Mouse (Mus musculus) midbrain, postnatal 0 days (tissue): ENCODE measurements at regions not wholly inside any gene's neighbourhood (a gene's known extent, or its start where the extent isn't known, plus 50 kb on each side); places are given as distances from the start of the nearest gene placed in this dataset.

ENCODE experiments used
- ATAC-seq: fragments of 200-750 bp; cut with Nextera tagmentation; 2 replicates; pipeline ENCODE4 v1.8.0; 2017; ENCODE audit warnings: moderate number of reproducible peaks, mild to moderate bottlenecking, moderate TSS enrichment, moderate library complexity; ENCODE audit not compliant: low FRiP score
- DNase-seq: peaks from one replicate; pipeline ENCODE4 v3.0.0-alpha.2; 2015; ENCODE audit warnings: low spot score
- H3K27ac ChIP-seq: fragments of 300-500 bp; sonication (generic); 2 replicates; pipeline ENCODE4 v1.5.1; 2014; ENCODE audit warnings: low read depth, mild to moderate bottlenecking, low read length, mixed read lengths
- H3K27me3 ChIP-seq: fragments of 300-500 bp; sonication (generic); 2 replicates; pipeline ENCODE4 v1.6.1; 2014; ENCODE audit warnings: low read length, control low read depth, mixed read lengths; ENCODE audit not compliant: insufficient read depth
- H3K36me3 ChIP-seq: fragments of 300-500 bp; sonication (generic); 2 replicates; pipeline ENCODE4 v1.6.1; 2014; ENCODE audit warnings: low read length, control low read depth, mixed read lengths; ENCODE audit not compliant: insufficient read depth
- H3K4me1 ChIP-seq: fragments of 300-500 bp; sonication (generic); 2 replicates; pipeline ENCODE4 v1.6.1; 2014; ENCODE audit warnings: mild to moderate bottlenecking, control low read depth, antibody characterized with exemption, low read length, mixed read lengths; ENCODE audit not compliant: insufficient read depth
- H3K4me2 ChIP-seq: fragments of 300-500 bp; sonication (generic); 2 replicates; pipeline ENCODE4 v1.6.1; 2014; ENCODE audit warnings: low read depth, mild to moderate bottlenecking, low read length, mixed read lengths; ENCODE audit not compliant: poor library complexity, severe bottlenecking
- H3K4me3 ChIP-seq: fragments of 300-500 bp; sonication (generic); 2 replicates; pipeline ENCODE4 v1.5.1; 2014; ENCODE audit warnings: low read depth, mild to moderate bottlenecking, low read length, moderate library complexity
- H3K9ac ChIP-seq: fragments of 300-500 bp; sonication (generic); replicated peaks from 2 replicates; pipeline ENCODE4 v1.6.1; 2014; ENCODE audit warnings: mild to moderate bottlenecking, low read length, moderate library complexity, mixed read lengths; ENCODE audit not compliant: poor library complexity, severe bottlenecking
- H3K9me3 ChIP-seq: fragments of 300-500 bp; sonication (generic); 2 replicates; pipeline ENCODE4 v1.6.1; 2016; ENCODE audit warnings: low read length, control low read depth
- CTCF ChIP-seq: IDR thresholded peaks from 2 replicates; pipeline ENCODE4 v1.5.1; 2016; ENCODE audit warnings: antibody characterized with exemption, mild to moderate bottlenecking
- WGBS: fragments of 180-500 bp; shearing (Covaris S2); extraction: QIAGEN DNeasy Blood & Tissue Kit; methylation state at CpG from one replicate; pipeline ENCODE4 v1.1.7; 2014; 5-methylcytosine and 5-hydroxymethylcytosine counted together

DNA sequence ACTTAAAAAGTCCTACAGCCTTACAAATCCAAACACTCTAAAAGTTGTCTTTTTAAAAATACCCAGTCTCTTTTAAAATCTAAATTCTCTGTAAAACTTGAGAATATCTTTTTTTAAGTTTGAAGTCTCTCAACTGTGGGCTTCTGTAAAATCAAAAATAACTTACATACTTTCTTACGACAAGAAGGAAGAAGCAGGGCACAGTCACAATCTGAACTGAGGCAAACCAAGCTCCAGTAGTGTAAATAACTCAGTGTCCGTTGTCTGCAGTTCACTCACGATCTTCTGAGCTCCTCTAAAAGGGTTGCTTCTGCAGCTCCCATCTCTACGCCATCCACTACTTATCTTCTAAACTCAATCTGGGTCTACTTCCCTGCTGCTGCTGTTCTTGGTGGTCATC, 512.5 kb downstream of the Pdcd6ip start:
- Histone ChIP-seq H3K4me3 (no peak overlapping the region), H3K36me3 (no peaks in the 10 kb centered on the region), H3K4me2 (no peak overlapping the region), H3K27ac (no peak overlapping the region), H3K9me3 (no peaks in the 10 kb centered on the region), H3K27me3 (no peaks in the 10 kb centered on the region), H3K4me1 (no peaks in the 10 kb centered on the region), H3K9ac (no peak overlapping the region)
- 91% methylated on average over 4 of the region's 4 CpGs for WGBS
- ATAC-seq (no peak), DNase-seq (no peak)
- no peak for TF ChIP-seq CTCF

DNA sequence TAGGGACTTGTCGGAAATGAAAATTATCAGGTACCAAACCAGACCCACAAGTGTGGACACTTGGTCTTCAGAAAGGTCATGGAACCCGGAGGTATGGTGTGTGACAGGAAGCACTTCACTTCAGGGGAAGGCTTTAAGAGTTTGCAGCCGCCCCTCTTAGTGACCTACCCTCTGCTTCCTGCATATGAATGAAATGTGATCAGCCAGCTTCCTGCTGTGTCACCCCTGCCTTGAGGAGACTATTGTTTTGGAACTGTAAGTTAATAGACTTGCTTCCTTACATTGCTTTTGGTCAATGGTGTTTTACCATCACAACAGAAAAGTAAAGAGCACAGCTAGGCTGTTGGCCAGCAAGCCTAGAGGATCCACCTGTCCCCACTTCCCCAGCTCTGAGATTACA, 515.3 kb downstream of the Pdcd6ip start:
- no peaks in the 10 kb centered on the region for H3K36me3 ChIP-seq
- 65% methylated on average over 3 of the region's 3 CpGs for WGBS
- DNase-seq (no peak), ATAC-seq (no peak)
- no peaks in the 10 kb centered on the region for H3K9me3 ChIP-seq
- H3K4me2 ChIP-seq: no peak overlapping the region
- H3K27me3 ChIP-seq: no peaks in the 10 kb centered on the region
- no peak overlapping the region for H3K9ac ChIP-seq
- TF ChIP-seq CTCF: no peak
- no peak overlapping the region for H3K4me3 ChIP-seq
- no peak overlapping the region for H3K27ac ChIP-seq
- no peaks in the 10 kb centered on the region for H3K4me1 ChIP-seq

DNA sequence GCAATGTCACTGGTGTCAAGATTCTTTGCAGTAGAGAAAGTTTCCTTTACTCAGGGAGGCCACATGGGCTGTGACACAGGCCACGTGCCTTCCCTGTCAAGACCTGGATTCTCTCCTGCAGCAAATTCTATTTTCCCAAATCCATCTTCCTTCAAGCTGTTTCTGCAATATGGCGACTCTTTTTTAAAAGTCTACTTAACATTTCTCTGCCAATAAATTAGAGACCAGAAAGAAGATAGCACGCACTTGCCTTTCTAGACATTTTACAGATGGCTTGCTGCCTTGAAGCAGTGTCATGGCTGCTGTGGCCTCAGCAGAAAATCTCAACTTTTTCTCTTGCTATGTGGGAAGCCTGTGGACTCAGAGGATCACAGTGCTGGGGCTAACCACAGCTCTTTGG, 516.9 kb downstream of the Pdcd6ip start:
- DNase-seq (no peak), ATAC-seq (no peak)
- H3K27me3 ChIP-seq: no peaks in the 10 kb centered on the region
- no peaks in the 10 kb centered on the region for H3K36me3 ChIP-seq
- no peak for TF ChIP-seq CTCF
- no peak overlapping the region for H3K27ac ChIP-seq
- H3K4me2 ChIP-seq: no peak overlapping the region
- 88% methylated on average over 3 of the region's 3 CpGs for WGBS
- H3K4me3 ChIP-seq: no peak overlapping the region
- no peak overlapping the region for H3K9ac ChIP-seq
- H3K9me3 ChIP-seq: no peaks in the 10 kb centered on the region
- H3K4me1 ChIP-seq: no peaks in the 10 kb centered on the region

DNA sequence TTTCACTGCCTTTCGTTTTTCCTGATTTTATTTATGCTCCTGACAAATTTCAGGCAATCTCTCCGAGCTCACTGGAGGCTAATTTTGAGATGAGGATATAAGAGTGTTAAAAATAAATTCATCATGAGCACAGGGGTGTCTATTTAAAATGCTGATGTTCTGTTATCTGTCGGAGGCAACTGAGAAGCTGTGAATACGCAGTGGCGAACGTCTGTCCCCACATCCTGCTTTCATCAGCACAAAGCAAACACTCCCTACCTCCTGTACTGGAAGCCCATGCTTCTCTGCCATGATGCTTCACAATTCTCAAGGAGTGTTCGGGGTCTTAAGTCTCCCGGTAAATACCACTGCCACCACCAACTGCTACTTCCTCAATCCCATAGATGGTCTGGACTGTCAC, 526.9 kb downstream of the Pdcd6ip start:
- Histone ChIP-seq H3K4me2 (no peak overlapping the region), H3K27me3 (no peaks in the 10 kb centered on the region), H3K27ac (no peak overlapping the region), H3K4me1 (no peaks in the 10 kb centered on the region), H3K9me3 (no peaks in the 10 kb centered on the region), H3K36me3 (no peaks in the 10 kb centered on the region), H3K9ac (no peak overlapping the region), H3K4me3 (no peak overlapping the region)
- TF ChIP-seq CTCF: no peak
- WGBS: 70% methylated on average over 8 of the region's 8 CpGs
- ATAC-seq (no peak), DNase-seq (no peak)

DNA sequence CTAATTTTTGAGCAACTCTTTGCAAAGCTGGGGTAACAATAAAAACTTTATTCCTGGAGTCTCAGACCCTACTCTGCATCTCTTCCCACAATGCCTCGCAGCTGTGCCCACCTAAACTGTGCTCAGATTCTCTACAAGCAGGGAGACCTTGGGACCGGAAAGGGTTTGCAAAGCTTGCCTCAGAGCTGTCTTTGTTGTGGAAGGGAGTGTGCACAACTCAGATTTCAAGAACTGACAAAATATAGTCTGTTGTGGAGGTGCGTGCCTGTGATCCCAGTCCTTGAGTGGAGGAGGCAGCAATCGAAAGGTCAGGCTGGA, 530.2 kb downstream of the Pdcd6ip start:
- no peak for DNase-seq
- H3K9ac ChIP-seq: no peak overlapping the region
- WGBS: 84% methylated on average over 4 of the region's 4 CpGs
- H3K27me3 ChIP-seq: no peaks in the 10 kb centered on the region
- H3K9me3 ChIP-seq: no peaks in the 10 kb centered on the region
- TF ChIP-seq CTCF: no peak
- no peak overlapping the region for H3K4me2 ChIP-seq
- no peak for ATAC-seq
- no peaks in the 10 kb centered on the region for H3K36me3 ChIP-seq
- no peaks in the 10 kb centered on the region for H3K4me1 ChIP-seq
- H3K4me3 ChIP-seq: no peak overlapping the region
- H3K27ac ChIP-seq: no peak overlapping the region

DNA sequence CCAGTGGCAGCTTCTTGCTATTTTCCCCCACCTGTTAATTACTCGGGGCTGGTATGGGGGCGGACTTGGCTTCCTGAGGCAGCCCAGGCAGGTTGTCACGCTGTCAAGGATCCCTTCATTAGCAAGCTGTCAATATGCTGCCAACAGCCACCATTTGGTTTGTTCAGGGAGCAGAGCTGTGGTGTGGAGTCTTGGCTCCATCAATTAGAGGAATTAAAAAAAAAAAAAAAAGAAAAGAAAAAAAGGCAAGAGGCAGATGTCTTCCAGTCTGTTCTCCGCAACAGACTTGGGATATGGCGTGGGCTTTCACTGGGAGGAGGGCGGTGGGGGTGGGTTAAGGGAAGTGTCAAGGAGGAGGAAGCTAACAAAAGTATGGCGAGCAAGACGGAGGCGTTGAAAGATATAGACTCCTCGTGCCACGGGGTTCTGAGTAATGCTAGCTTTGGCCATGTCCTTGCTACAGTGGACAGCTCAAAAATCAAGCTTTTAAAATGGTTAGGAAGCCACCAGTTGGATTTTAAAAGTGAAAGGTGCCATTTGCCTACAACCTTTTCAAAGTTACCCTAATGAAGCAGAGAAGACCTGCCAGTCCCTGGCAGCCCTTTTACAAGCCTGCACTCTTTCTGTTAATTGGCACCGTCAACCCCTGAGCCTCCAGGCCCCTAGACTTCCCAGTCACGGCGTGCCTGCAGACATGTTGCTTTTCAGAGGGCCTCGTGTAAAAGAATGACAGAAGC, 530.7 kb downstream of the Pdcd6ip start:
- Histone ChIP-seq H3K27ac (no peak overlapping the region), H3K4me2 (no peak overlapping the region), H3K4me3 (no peak overlapping the region), H3K27me3 (no peaks in the 10 kb centered on the region), H3K9ac (no peak overlapping the region), H3K4me1 (no peaks in the 10 kb centered on the region), H3K9me3 (no peaks in the 10 kb centered on the region), H3K36me3 (no peaks in the 10 kb centered on the region)
- TF ChIP-seq CTCF: no peak
- ATAC-seq (0 out of 2 replicates have a peak, but pooled peaks have one; percentile 34), DNase-seq (peak; percentile 84)
- 69% methylated on average over 15 of the region's 15 CpGs for WGBS
